ENCODE assay signal across 12 mouse cellular contexts in the genomic region with DNA sequence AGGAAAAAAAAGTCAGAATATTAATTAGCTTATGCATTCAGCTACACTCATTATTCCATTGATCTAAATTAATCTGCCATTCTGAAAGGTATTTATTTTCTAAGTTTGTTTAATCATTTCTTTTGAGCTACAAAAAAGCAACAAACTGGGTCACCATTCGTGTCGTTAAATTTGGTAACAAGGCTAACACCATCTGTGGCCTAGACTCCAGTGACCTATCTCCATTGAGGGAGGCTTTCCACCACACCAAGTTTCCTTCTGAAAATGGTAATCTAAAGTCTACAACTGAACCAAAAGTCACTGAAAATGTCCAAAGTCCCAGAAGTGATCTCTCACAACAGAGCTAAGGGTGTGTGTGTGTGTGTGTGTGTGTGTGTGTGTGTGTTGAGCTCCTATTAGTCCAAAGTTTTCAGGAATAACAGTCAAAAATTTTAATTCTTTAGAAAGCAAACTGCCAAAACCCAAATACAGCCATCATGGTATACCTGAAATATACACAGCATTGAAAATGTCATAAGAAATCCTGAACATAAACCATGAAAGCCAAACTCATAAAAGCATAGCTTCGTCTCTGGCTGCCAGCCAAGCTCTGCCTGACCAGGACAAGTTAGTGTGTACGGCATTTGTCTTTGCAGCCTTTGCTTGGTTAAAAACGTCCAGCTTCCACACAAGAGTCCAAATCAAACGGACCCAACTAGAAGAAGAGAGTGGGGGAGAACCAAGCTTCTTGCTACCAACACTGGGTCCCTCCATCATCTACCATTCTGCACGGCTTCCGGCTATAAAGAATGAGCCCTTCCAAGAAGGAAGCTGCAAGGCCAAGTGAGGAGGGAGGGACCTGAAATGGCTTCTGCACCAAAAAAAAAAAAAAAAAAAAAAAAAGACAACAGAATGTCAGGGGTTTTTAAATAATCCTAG.
DNase-seq lines count a peak whose midpoint lies in the region; TF ChIP-seq lines count a peak whose summit lies in the region.
"Had no signal": no experiment of that assay in that cellular context is flagged by ENCODE, and none has a peak within 500 bp of the region (broad histone marks: within the 10 kb centered on the region; RNA-seq: fewer than 3 reads in every experiment).

No protein-coding gene starts in this region.

- no peak overlapping the region for H3K4me3 ChIP-seq in layer of hippocampus, adult 2 months
- H3K4me3 ChIP-seq in kidney, adult 2 months (ENCODE audit: insufficient read depth, low read depth, low read length): no peak overlapping the region
- H3K4me3 ChIP-seq: heart, embryonic 10.5 days; left cerebral cortex, adult 2 months had no signal

- no peak for TF ChIP-seq CTCF in layer of hippocampus, adult 2 months (conservative IDR thresholded peaks at IDR 0.05)
- no peak for TF ChIP-seq CTCF in kidney, adult 2 months (conservative IDR thresholded peaks at IDR 0.05; ENCODE audit: insufficient read depth, insufficient read length, low read depth, low read length)

- no peaks in the 10 kb centered on the region for H3K27me3 ChIP-seq in kidney, adult 2 months (replicated peaks; ENCODE audit: control insufficient read depth, insufficient read depth, low read length)

- H3K27ac ChIP-seq in layer of hippocampus, adult 2 months: peak overlapping the region; percentile 57
- H3K27ac ChIP-seq in kidney, adult 2 months (ENCODE audit: insufficient read depth, low read depth, low read length): no peak overlapping the region
- H3K27ac ChIP-seq: heart, embryonic 10.5 days; left cerebral cortex, adult 2 months had no signal

- peaks cover 15% of the 10 kb centered on the region; the same call in 1 of the 2 replicates for H3K4me1 ChIP-seq in kidney, adult 2 months (ENCODE audit: control insufficient read depth, insufficient read depth, low read length)

- peak; percentile 31 for DNase-seq in adrenal gland, adult 2 months
- DNase-seq in adrenal gland, adult 8-10 months: no peak
- DNase-seq in layer of hippocampus, adult 2 months (ENCODE audit: low spot score in 2 of 2): no peak
- DNase-seq in layer of hippocampus, postnatal 10 days (ENCODE audit: low spot score in 2 of 2): no peak
- peak; percentile 73 for DNase-seq in kidney, adult 2 months
- DNase-seq in large intestine, adult 2 months (ENCODE audit: low read depth, low spot score): peak; percentile 45
- DNase-seq in thymus, adult 18-20 months: no peak
- DNase-seq in urinary bladder, postnatal 10 days (ENCODE audit: low spot score): no peak
- DNase-seq: gastrocnemius, postnatal 14 days; right cerebral cortex, postnatal 14 days had no signal

- no peak for TF ChIP-seq POLR2A in kidney, adult 2 months (IDR thresholded peaks at IDR 0.05; ENCODE audit: low read depth, low read length)

- whole genome bisulfite sequencing in kidney, adult 2 months: 33% methylated on average over 8 of the region's 8 CpGs
- 36% methylated on average over 8 of the region's 8 CpGs for WGBS in large intestine, adult 2 months

- H3K36me3 ChIP-seq in kidney, adult 2 months (ENCODE audit: control insufficient read depth, insufficient read depth, low read length): no peaks in the 10 kb centered on the region
- H3K36me3 ChIP-seq: heart, embryonic 10.5 days had no signal

Comparison
In these comparisons a context has a peak if more than half of its experiments do, and no peak if none do; other contexts are left out.
1. DNase-seq: peak in adrenal gland, adult 2 months (single experiment), kidney, adult 2 months (single experiment) and large intestine, adult 2 months (single experiment); none in adrenal gland, adult 8-10 months (single experiment), layer of hippocampus, adult 2 months (0 of 2), layer of hippocampus, postnatal 10 days (0 of 2), thymus, adult 18-20 months (0 of 2) and urinary bladder, postnatal 10 days (single experiment).